In genomic region chr1:175545131-175545530, GRCm38 (mm10) we compare ENCODE assay signal across 19 mouse cellular contexts. TPM values are rescaled to one million over a fixed set of nuclear protein-coding genes. Genes with fewer than 3 reads are reported as not detected.
A peak's percentile ranks its signal among the peaks of the same experiment; 100 is the strongest.
DNase-seq lines count a peak whose midpoint lies in the region; ATAC-seq lines count a peak whose summit lies in the region.
"Had no signal": no experiment of that assay in that cellular context is flagged by ENCODE, and none has a peak within 500 bp of the region (broad histone marks: within the 10 kb centered on the region; RNA-seq: fewer than 3 reads in every experiment).

No protein-coding gene starts in this region.

- no peak for DNase-seq in cerebellum, postnatal 4 days (ENCODE audit: low spot score in 2 of 2)
- DNase-seq in cerebellum, adult 18-20 months = peak; percentile 68 to 77
- DNase-seq in cerebellum, adult 9-11 months = peak; percentile 81
- DNase-seq in cerebellum, postnatal 36 days = peak; percentile 50 to 63
- DNase-seq in ovary, postnatal 36 days (ENCODE audit: low spot score) = no peak
- no peak for DNase-seq in urinary bladder, adult 18-20 months (ENCODE audit: low spot score in 2 of 2)
- no peak for DNase-seq in layer of hippocampus, postnatal 36 days
- DNase-seq: adrenal gland, postnatal 14 days; B cell, adult 2 months; embryo, embryonic 11 days; gastrocnemius, postnatal 36 days; heart, adult 11 months; heart, postnatal 36 days had no signal

- peak; percentile 82 for ATAC-seq in cerebellum, adult (ENCODE audit: insufficient number of reproducible peaks, low FRiP score, low TSS enrichment)
- ATAC-seq: CD4-positive, CD25-positive, alpha-beta regulatory T cell, adult 4 months; forebrain, embryonic 15.5 days; intestine, embryonic 16.5 days had no signal

RNA-seq across cellular contexts. Expression of gene Rgs7, which starts 52.8 kb away (rescaled TPM):
- 10 to 100 TPM; 74.6 to 76.5 TPM for total RNA-seq in layer of hippocampus, postnatal 36 days (2021)
- total RNA-seq: common myeloid progenitor, adult 5-6 weeks; MEL had no signal

Comparison
In these comparisons a context has a peak if more than half of its experiments do, and no peak if none do; other contexts are left out.
1. DNase-seq: peak in cerebellum, adult 18-20 months (2 of 2), cerebellum, adult 9-11 months (single experiment) and cerebellum, postnatal 36 days (2 of 2); none in cerebellum, postnatal 4 days (0 of 2), ovary, postnatal 36 days (single experiment), urinary bladder, adult 18-20 months (0 of 2) and layer of hippocampus, postnatal 36 days (0 of 2).